Mouse (Mus musculus): ENCODE results near the gene Hrh2.

The Hrh2 gene

GRCm38 (mm10) chr13:54222921-54223769 lies 31.2 kb downstream of the Hrh2 start:
- no peak for DNase-seq

DNA sequence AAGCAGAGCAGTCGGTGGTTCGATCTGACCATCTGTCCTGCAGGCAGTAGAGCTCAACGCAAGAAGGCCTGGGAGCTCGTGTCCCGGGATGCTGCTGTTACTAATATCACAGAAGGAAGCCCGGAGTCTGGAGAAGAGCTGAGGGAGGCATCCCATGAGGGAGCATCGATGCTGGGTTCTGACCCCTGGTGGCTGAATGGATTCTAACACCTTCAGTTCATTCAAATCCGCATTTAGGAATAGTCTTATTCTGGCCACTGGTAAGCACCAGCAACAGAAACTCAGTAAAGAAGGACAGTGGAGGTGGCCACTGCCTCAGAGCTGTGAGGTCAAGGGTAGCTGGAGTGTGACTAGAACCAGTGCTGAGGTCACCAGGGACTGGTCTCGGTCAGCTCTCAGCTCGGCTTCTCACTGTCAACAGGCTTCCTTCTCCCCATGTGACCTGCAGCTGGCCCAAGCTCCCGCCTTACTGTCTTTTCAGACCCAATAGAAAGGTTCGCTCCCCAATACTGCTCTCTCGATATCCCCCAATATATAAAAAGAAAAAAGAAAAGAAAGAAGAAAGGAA lies 36.1 kb downstream of the Hrh2 start:
- DNase-seq, result no peak

- DNase-seq, result no peak
These were observed 38.2 kb downstream of the Hrh2 start for GRCm38 (mm10) chr13:54230081-54230480.

- DNase-seq, result no peak
These were observed 39.9 kb downstream of the Hrh2 start for GRCm38 (mm10) chr13:54231868-54232267.

GRCm38 (mm10) chr13:54237512-54237911 lies 45.6 kb downstream of the Hrh2 start:
- no peak for DNase-seq

DNA sequence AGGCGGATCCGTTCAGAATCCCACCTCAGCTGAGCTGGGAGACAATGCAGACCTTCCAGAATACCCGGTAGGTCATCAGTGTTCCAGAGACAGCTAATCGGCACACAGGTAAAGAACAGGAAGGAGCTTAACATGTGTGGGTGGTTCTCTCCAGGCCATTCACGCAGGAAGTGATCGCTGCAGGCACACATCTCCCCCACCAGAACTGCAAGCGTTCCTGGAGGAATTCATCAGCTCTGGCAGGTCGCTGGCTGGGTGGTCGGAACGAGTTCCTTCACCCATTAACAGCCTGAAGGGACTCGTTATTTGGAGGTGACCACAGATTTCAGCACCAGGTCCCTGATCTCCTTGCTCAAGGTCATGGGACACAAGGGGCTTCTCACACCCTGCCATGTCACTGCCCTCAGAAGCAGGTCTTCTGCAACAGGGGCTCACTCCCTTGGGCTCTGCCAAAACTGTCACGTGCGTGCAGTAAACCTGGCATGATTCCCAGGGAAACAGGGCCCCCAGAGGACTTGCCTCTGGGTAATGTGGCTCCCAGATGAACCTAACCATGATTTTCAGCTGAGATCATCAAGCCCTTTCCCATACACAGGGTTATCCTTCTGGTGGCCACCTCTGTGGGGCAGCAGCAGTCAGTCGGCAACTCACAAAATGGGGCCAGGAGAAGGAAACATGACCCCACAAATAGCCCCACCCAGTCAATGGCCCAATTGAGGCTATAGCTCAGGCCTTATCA lies 46.8 kb downstream of the Hrh2 start:
- no peak for DNase-seq

DNA sequence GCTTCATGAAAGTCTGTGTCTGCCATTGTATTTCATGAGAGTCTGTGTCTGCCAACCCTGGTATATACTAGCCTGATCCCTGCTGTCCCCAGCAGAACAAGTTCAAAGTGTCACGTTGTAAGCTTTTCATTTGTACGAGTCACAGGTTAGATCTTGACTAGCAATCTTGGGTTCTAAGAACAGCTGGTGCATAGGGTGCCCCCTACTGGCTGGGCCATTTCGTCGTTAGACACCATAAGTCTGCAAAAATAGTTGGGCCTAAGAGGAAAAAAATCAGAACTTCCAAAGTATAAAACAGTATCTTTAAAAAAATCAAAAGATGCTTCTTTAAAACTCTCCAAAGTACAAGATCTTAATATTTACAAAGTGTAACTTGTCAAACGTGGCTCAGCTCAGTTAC lies 50.5 kb downstream of the Hrh2 start:
- DNase-seq, result no peak

DNA sequence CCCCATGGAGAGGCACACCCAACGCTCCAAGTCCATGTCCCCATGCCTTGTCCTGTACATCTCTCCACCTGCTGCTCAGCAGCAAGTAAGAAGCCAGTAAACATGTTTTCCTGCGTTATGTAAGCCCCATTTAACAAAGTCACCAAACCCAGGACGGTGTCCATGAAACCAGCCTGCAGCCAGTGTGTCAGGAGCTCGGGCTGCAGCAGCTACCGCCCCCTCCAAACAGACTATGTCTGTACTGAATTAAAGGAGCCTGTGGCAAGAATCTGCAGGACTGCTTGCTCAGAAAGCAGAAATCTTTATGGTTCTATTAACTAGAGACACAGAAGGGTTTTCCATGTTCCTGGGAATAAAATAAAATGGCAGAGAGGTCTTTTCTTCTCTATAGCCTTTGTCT lies 53.3 kb downstream of the Hrh2 start:
- DNase-seq, result no peak

- peak; percentile 82 for DNase-seq
These were observed 55.6 kb downstream of the Hrh2 start for GRCm38 (mm10) chr13:54247545-54247944.

DNA sequence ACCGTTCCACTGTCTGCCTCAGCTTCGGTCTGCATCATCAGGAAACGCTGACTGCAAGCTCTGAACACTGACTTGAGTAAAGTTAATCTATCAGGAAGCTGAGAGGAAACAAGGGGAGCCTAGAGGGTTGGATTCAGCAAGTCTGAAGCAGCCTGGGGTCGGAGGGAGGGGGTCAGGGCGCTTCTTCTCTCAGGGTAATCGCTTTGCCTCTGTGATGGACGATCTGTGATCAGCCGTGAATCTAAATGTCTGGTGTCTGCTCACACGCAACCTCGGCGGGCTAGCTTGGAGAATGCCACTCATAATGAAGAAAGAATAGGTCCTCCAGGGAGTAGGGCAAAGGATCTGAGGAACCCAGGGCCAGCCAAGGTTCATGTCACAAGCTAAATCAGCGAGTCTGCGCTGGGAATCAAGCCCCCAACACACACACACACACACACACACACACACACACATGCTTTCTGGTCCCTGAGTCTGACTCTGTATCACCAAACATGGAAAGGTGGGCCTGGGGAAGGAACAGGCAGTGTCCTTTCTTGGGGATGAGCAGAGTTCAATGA lies 56.6 kb downstream of the Hrh2 start:
- no peak for DNase-seq

GRCm38 (mm10) chr13:54249007-54249406 lies 57.1 kb downstream of the Hrh2 start:
- DNase-seq, result no peak

DNA sequence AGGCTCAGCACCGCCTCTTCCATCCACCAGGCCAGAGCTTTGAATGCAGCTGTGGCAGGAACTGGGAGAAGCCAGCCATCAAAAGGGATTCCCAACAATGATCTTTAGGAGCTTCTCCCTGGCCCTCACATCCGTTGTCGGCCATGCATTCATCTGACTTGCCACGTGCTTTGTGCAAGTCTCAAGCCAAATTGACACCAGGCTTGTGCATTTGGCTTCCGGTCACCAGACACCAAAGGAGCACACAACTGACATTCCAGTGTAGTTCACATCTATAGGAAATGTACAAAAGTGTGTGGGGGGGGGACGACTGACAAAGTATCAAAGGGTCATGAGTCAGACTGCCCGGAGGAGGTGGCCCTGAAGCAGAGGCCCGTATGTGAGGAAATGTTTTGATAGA lies 58.4 kb downstream of the Hrh2 start:
- no peak for DNase-seq

DNA sequence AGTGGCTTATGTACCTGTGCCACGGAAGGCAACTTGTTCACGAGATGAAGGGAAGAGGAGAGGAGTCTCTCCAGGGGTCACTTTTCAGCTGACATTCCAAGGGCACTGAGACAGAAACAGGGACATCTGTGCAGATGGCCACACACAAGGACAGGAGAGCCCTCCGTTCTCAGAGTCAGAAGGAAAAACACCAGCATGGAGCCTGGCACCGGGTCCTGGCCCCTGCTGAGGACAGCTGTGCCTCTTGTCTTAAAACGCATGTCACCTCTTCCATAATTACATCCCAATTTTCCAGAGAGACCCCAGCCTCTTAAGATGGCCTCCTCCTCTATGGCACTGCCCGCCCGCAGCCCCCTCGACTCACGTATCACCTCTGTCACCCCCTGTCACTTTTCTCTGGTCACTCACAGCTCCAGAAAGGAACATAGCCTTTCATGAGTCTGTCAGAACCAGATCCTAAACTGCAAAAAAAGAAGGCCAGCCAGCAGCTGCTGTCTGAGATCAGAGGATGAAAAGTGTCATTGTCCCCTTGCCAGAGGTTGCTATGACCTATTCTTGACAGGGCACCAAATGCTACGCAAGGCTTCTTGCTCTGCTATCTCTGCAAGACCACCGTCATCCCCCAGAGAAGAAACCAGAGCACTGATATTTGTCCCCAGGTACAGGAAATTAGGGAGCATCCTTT lies 59.8 kb downstream of the Hrh2 start:
- DNase-seq, result no peak

GRCm38 (mm10) chr13:54257580-54258223 lies 65.8 kb downstream of the Hrh2 start:
- peak; percentile 60 for DNase-seq

DNA sequence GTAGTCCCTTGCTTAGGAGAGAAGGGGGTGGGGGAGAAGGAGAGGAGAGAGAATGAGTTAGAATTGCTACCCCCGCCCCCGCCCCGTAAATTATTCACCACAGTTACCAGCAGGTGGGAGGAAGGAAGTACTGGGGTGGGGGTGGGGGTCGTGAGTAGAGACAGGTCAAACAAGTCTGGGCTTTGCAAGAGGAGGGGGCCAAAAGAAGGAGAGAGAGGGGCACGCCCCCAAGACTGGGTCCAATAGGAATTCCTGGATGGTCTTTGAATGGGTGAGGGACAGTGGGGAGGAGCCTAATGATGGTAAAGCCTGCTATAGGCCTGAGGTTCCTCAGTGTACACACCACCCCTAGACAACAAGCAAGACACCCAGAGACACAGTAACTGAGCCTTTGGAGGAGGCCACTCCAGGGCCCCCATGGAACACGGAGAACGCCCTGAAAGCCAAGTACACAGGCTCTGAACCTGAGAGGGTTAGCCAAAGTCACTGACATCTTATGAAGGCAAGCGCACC lies 66.4 kb downstream of the Hrh2 start:
- DNase-seq, result no peak

GRCm38 (mm10) chr13:54260318-54260717 lies 68.4 kb downstream of the Hrh2 start:
- peak; percentile 64 for DNase-seq

- DNase-seq, result peak; percentile 21
These were observed 71.0 kb downstream of the Hrh2 start for GRCm38 (mm10) chr13:54262741-54263510.

GRCm38 (mm10) chr13:54263641-54264040 lies 71.7 kb downstream of the Hrh2 start:
- DNase-seq, result no peak

GRCm38 (mm10) chr13:54266472-54266871 lies 74.5 kb downstream of the Hrh2 start:
- DNase-seq, result no peak

DNA sequence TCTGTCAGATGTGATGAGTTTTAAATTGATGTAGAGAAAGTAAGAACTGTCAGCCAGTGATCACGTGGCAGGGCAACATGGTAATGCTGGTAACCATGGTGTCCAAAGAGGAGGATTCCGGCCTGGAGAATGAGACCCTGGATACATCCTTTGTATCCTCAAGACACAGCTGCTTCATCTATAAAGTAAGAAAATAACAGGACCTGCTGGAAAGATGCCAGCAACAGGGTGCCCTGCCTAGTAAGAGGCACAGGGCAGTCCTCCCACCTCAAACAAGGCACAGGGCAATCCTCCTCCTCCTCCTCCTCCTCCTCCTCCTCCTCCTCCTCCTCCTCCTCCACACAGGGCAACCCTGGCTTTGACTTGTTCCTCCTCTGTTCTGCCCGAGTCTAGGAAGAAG lies 77.2 kb downstream of the Hrh2 start:
- DNase-seq, result no peak

DNA sequence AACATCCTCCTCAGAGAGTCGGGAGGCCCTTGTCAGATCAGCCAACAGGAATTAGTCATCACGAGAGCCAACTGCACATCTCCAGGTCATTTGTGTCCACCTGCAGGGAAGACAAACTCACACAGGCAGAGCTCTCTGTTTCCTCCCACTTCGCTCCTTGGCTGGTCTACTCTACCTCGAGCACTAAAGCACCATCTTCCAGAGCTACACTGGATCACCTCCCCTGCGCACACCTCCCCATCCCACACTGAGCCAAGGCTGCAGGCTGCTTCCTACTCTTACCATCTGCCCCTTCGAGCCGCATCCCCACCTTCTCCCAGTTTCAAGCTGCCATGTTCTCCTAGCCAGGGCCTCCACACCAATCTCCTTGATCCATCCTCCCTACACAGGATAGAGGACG lies 77.7 kb downstream of the Hrh2 start:
- DNase-seq, result peak; percentile 73
